Mouse (Mus musculus) testis, adult 2 months (tissue): ENCODE data around the gene Fcgrt.
A peak's percentile ranks its signal among the peaks of the same experiment; 100 is the strongest.

Experiments used
- CTCF ChIP-seq: fragments of 200-500 bp; IDR thresholded peaks from 2 replicates; pipeline ENCODE4 v1.5.1; 2012; ENCODE audit warnings: low read depth, mild to moderate bottlenecking, inconsistent platforms, low read length, moderate library complexity; ENCODE audit not compliant: control insufficient read depth, insufficient read depth, insufficient replicate concordance
- POLR2A ChIP-seq: fragments of 200-500 bp; IDR thresholded peaks from 2 replicates; pipeline ENCODE4 v1.6.1; 2012; ENCODE audit warnings: low read depth, mild to moderate bottlenecking, inconsistent platforms, low read length, moderate library complexity; ENCODE audit not compliant: control insufficient read depth

GRCm38 (mm10) chr7:45079856-45080255 lies 23.8 kb downstream of the Fcgrt start:
- no peak for TF ChIP-seq POLR2A
- TF ChIP-seq CTCF: peak; percentile 88; the same call in 1 of the 2 replicates
